10 mouse cellular contexts compared by ENCODE assay signal in genomic region chr8:21992184-21992583, GRCm38 (mm10). TPM values are rescaled to one million over a fixed set of nuclear protein-coding genes. Genes with fewer than 3 reads are reported as not detected.
DNase-seq lines count a peak whose midpoint lies in the region; ATAC-seq lines count a peak whose summit lies in the region.
"Had no signal": no experiment of that assay in that cellular context is flagged by ENCODE, and none has a peak within 500 bp of the region (broad histone marks: within the 10 kb centered on the region; RNA-seq: fewer than 3 reads in every experiment).

No protein-coding gene starts in this region.

- ATAC-seq in kidney, embryonic 14.5 days (ENCODE audit: low FRiP score, low TSS enrichment) = peak; percentile 76; the same call in 1 of the 2 replicates
- ATAC-seq in liver, embryonic 11.5 days (replicated peaks; ENCODE audit: low FRiP score) = peak; percentile 54
- 0 out of 2 replicates have a peak, but pooled peaks have one; percentile 26 for ATAC-seq in neutrophil, adult 5-6 weeks (ENCODE audit: extremely low read depth, insufficient number of reproducible peaks, low FRiP score, poor library complexity, severe bottlenecking)
- ATAC-seq in monocyte, adult 5-6 weeks (replicated peaks; ENCODE audit: insufficient number of reproducible peaks, low FRiP score, low TSS enrichment, poor library complexity, severe bottlenecking) = no peak

- peak; percentile 53 for DNase-seq in urinary bladder, postnatal 14 days (ENCODE audit: low spot score)
- DNase-seq in urinary bladder, adult 2 months (ENCODE audit: low spot score) = no peak
- DNase-seq in cerebellum, adult 8-10 months = peak; percentile 46
- peak; percentile 53 to 70 for DNase-seq in frontal cortex, postnatal 36 days (ENCODE audit: low spot score in 2 of 2)
- no peak for DNase-seq in liver, embryonic 11.5 days (ENCODE audit: low spot score)

- H3K27me3 ChIP-seq in kidney, embryonic 14.5 days (ENCODE audit: control insufficient read depth, insufficient read depth, low read length) = no peaks in the 10 kb centered on the region
- no peaks in the 10 kb centered on the region for H3K27me3 ChIP-seq in liver, embryonic 11.5 days (replicated peaks; ENCODE audit: control insufficient read depth, insufficient read depth, low read length)
- H3K27me3 ChIP-seq: embryonic facial prominence, embryonic 12.5 days; megakaryocyte, embryonic 14.5 days had no signal

- no peak overlapping the region for H3K4me3 ChIP-seq in kidney, embryonic 14.5 days (ENCODE audit: low read length)
- H3K4me3 ChIP-seq in liver, embryonic 11.5 days (ENCODE audit: low read depth, low read length) = no peak overlapping the region
- H3K4me3 ChIP-seq: embryonic facial prominence, embryonic 12.5 days; megakaryocyte, embryonic 14.5 days had no signal

- no peaks in the 10 kb centered on the region for H3K36me3 ChIP-seq in kidney, embryonic 14.5 days (ENCODE audit: control insufficient read depth, insufficient read depth, low read length)
- peaks cover 12% of the 10 kb centered on the region; the same call in 1 of the 2 replicates for H3K36me3 ChIP-seq in liver, embryonic 11.5 days (ENCODE audit: control insufficient read depth, insufficient read depth, low read length)
- H3K36me3 ChIP-seq: embryonic facial prominence, embryonic 12.5 days had no signal

- no peak overlapping the region for H3K4me2 ChIP-seq in kidney, embryonic 14.5 days (replicated peaks; ENCODE audit: low read depth, low read length)
- H3K4me2 ChIP-seq in liver, embryonic 11.5 days = no peak overlapping the region
- H3K4me2 ChIP-seq: embryonic facial prominence, embryonic 12.5 days had no signal

- H3K9me3 ChIP-seq in kidney, embryonic 14.5 days (ENCODE audit: control insufficient read depth, low read length) = no peaks in the 10 kb centered on the region
- H3K9me3 ChIP-seq in liver, embryonic 11.5 days (ENCODE audit: control insufficient read depth, low read length) = no peaks in the 10 kb centered on the region
- H3K9me3 ChIP-seq: embryonic facial prominence, embryonic 12.5 days; megakaryocyte, embryonic 14.5 days had no signal

- H3K4me1 ChIP-seq in kidney, embryonic 14.5 days (ENCODE audit: control insufficient read depth, insufficient read depth, low read length) = no peaks in the 10 kb centered on the region
- H3K4me1 ChIP-seq in liver, embryonic 11.5 days (replicated peaks; ENCODE audit: control insufficient read depth, insufficient read depth, low read length) = no peaks in the 10 kb centered on the region
- H3K4me1 ChIP-seq: embryonic facial prominence, embryonic 12.5 days; megakaryocyte, embryonic 14.5 days had no signal

- 19% methylated on average over 6 of the region's 6 CpGs for WGBS in kidney, embryonic 14.5 days
- WGBS in liver, embryonic 11.5 days = 21% methylated on average over 6 of the region's 6 CpGs

- no peak overlapping the region for H3K27ac ChIP-seq in kidney, embryonic 14.5 days (ENCODE audit: low read depth, low read length)
- no peak overlapping the region for H3K27ac ChIP-seq in liver, embryonic 11.5 days (ENCODE audit: low read depth, low read length)
- H3K27ac ChIP-seq: embryonic facial prominence, embryonic 12.5 days had no signal

- H3K9ac ChIP-seq in kidney, embryonic 14.5 days (ENCODE audit: low read depth, low read length) = no peak overlapping the region
- no peak overlapping the region for H3K9ac ChIP-seq in liver, embryonic 11.5 days (ENCODE audit: low read depth, low read length)
- H3K9ac ChIP-seq: embryonic facial prominence, embryonic 12.5 days had no signal

RNA-seq across cellular contexts. Expression of gene Ccdc70, which starts 22.6 kb away (rescaled TPM):
- polyA plus RNA-seq in urinary bladder, adult 2 months (2012; rRNA removed) = not detected in 2 replicates
- not detected in 2 replicates for polyA plus RNA-seq in kidney, embryonic 14.5 days (2014; fragmentation: Nextera tagmentation; extraction: Ambion mirVana)
- not detected in 2 replicates for polyA plus RNA-seq in liver, embryonic 11.5 days (2014; fragmentation: Nextera tagmentation; extraction: Ambion mirVana)
- total RNA-seq in neutrophil, adult 5-6 weeks (2017) = not detected in 2 replicates
- not detected in 3 replicates for total RNA-seq in monocyte, adult 5-6 weeks (2017)
- polyA plus RNA-seq: embryonic facial prominence, embryonic 12.5 days had no signal

RNA-seq across cellular contexts. Expression of gene Fam90a1a, which starts 33.7 kb away (rescaled TPM):
- not detected in 2 replicates for polyA plus RNA-seq in urinary bladder, adult 2 months (2012; rRNA removed)
- not detected in 2 replicates for polyA plus RNA-seq in kidney, embryonic 14.5 days (2014; fragmentation: Nextera tagmentation; extraction: Ambion mirVana)
- not detected in 2 replicates for polyA plus RNA-seq in liver, embryonic 11.5 days (2014; fragmentation: Nextera tagmentation; extraction: Ambion mirVana)
- total RNA-seq in neutrophil, adult 5-6 weeks (2017) = not detected in 2 replicates
- not detected in 3 replicates for total RNA-seq in monocyte, adult 5-6 weeks (2017)
- polyA plus RNA-seq: embryonic facial prominence, embryonic 12.5 days had no signal

RNA-seq across cellular contexts. Expression of gene Defb13, which starts 45.6 kb away (rescaled TPM):
- not detected in 2 replicates for polyA plus RNA-seq in urinary bladder, adult 2 months (2012; rRNA removed)
- not detected in 2 replicates for polyA plus RNA-seq in kidney, embryonic 14.5 days (2014; fragmentation: Nextera tagmentation; extraction: Ambion mirVana)
- not detected in 2 replicates for polyA plus RNA-seq in liver, embryonic 11.5 days (2014; fragmentation: Nextera tagmentation; extraction: Ambion mirVana)
- not detected in 2 replicates for total RNA-seq in neutrophil, adult 5-6 weeks (2017)
- total RNA-seq in monocyte, adult 5-6 weeks (2017) = not detected in 3 replicates
- polyA plus RNA-seq: embryonic facial prominence, embryonic 12.5 days had no signal

RNA-seq across cellular contexts. Expression of gene Defb35, which starts 54.0 kb away (rescaled TPM):
- not detected in 2 replicates for polyA plus RNA-seq in urinary bladder, adult 2 months (2012; rRNA removed)
- not detected in 2 replicates for polyA plus RNA-seq in kidney, embryonic 14.5 days (2014; fragmentation: Nextera tagmentation; extraction: Ambion mirVana)
- not detected in 2 replicates for polyA plus RNA-seq in liver, embryonic 11.5 days (2014; fragmentation: Nextera tagmentation; extraction: Ambion mirVana)
- total RNA-seq in neutrophil, adult 5-6 weeks (2017) = not detected in 2 replicates
- not detected in 3 replicates for total RNA-seq in monocyte, adult 5-6 weeks (2017)
- polyA plus RNA-seq: embryonic facial prominence, embryonic 12.5 days had no signal

RNA-seq across cellular contexts. Expression of gene Defb15, which starts 59.7 kb away (rescaled TPM):
- polyA plus RNA-seq in urinary bladder, adult 2 months (2012; rRNA removed) = not detected in 2 replicates
- not detected in 2 replicates for polyA plus RNA-seq in kidney, embryonic 14.5 days (2014; fragmentation: Nextera tagmentation; extraction: Ambion mirVana)
- polyA plus RNA-seq in liver, embryonic 11.5 days (2014; fragmentation: Nextera tagmentation; extraction: Ambion mirVana) = not detected in 2 replicates
- not detected in 2 replicates for total RNA-seq in neutrophil, adult 5-6 weeks (2017)
- total RNA-seq in monocyte, adult 5-6 weeks (2017) = not detected in 3 replicates
- polyA plus RNA-seq: embryonic facial prominence, embryonic 12.5 days had no signal

Comparison
In these comparisons a context has a peak if more than half of its experiments do, and no peak if none do; other contexts are left out.
1. DNase-seq: peak in urinary bladder, postnatal 14 days (single experiment), cerebellum, adult 8-10 months (single experiment) and frontal cortex, postnatal 36 days (2 of 2); none in urinary bladder, adult 2 months (single experiment) and liver, embryonic 11.5 days (single experiment).